Mouse (Mus musculus) intestine, embryonic 16.5 days (tissue): ENCODE data around the gene Tns1. TPM values are rescaled to one million over a fixed set of nuclear protein-coding genes. Genes with fewer than 3 reads are reported as not detected.

Experiments used
- ATAC-seq: fragments of 200-750 bp; cut with Nextera tagmentation; 2 replicates; pipeline ENCODE4 v1.8.0; 2017; ENCODE audit warnings: moderate TSS enrichment, moderate library complexity
- H3K27ac ChIP-seq: fragments of 300-500 bp; sonication (generic); 2 replicates; pipeline ENCODE4 v1.5.1; 2014; ENCODE audit warnings: mild to moderate bottlenecking, low read length
- H3K27me3 ChIP-seq: fragments of 300-500 bp; sonication (generic); replicated peaks from 2 replicates; pipeline ENCODE4 v1.6.1; 2014; ENCODE audit warnings: low read length, control low read depth, mixed read lengths; ENCODE audit not compliant: control insufficient read depth, insufficient read depth
- H3K36me3 ChIP-seq: fragments of 300-500 bp; sonication (generic); 2 replicates; pipeline ENCODE4 v1.6.1; 2014; ENCODE audit warnings: low read length, control low read depth; ENCODE audit not compliant: control insufficient read depth, insufficient read depth
- H3K4me1 ChIP-seq: fragments of 300-500 bp; sonication (generic); 2 replicates; pipeline ENCODE4 v1.6.1; 2014; ENCODE audit warnings: low read length, control low read depth, mixed read lengths; ENCODE audit not compliant: control insufficient read depth, insufficient read depth
- H3K4me2 ChIP-seq: fragments of 300-500 bp; sonication (generic); 2 replicates; pipeline ENCODE4 v1.6.1; 2014; ENCODE audit warnings: low read depth, low read length, control low read depth
- H3K4me3 ChIP-seq: fragments of 300-500 bp; sonication (generic); 2 replicates; pipeline ENCODE4 v1.5.1; 2014; ENCODE audit warnings: mild to moderate bottlenecking, low read length
- H3K9ac ChIP-seq: fragments of 300-500 bp; sonication (generic); 2 replicates; pipeline ENCODE4 v1.6.1; 2014; ENCODE audit warnings: low read depth, low read length
- H3K9me3 ChIP-seq: fragments of 300-500 bp; sonication (generic); 2 replicates; pipeline ENCODE4 v1.6.1; 2016; ENCODE audit warnings: low read length, control low read depth; ENCODE audit not compliant: control insufficient read depth
- WGBS: fragments of 180-500 bp; shearing (Covaris S2); extraction: QIAGEN DNeasy Blood & Tissue Kit; methylation state at CpG from one replicate; pipeline ENCODE4 v1.1.7; 2014; 5-methylcytosine and 5-hydroxymethylcytosine counted together
- polyA plus RNA-seq: library from polyadenylated mRNA; unstranded; fragments of >200 nt; fragmentation: Nextera tagmentation; extraction: Ambion mirVana; gene quantifications from 2 replicates; pipeline ENCODE4 v1.2.1, GENCODE M21; 2015

Tns1 gene
- polyA plus RNA-seq, 1 experiment from 2014 or later = 20.2 TPM

- Histone ChIP-seq H3K4me2 (no peak overlapping the region), H3K9ac (no peak overlapping the region), H3K27me3 (no peaks in the 10 kb centered on the region), H3K27ac (no peak overlapping the region), H3K4me3 (no peak overlapping the region), H3K4me1 (peaks cover 7% of the 10 kb centered on the region), H3K36me3 (no peaks in the 10 kb centered on the region), H3K9me3 (no peaks in the 10 kb centered on the region)
- WGBS = 55% methylated on average over 2 of the region's 2 CpGs
- ATAC-seq = no peak
Measured at GRCm38 (mm10) chr1:73909191-73909983, 214.9 kb downstream of the Tns1 start.

- ATAC-seq = no peak
- H3K27me3 ChIP-seq = no peaks in the 10 kb centered on the region
- WGBS = 75% methylated on average over 13 of the region's 13 CpGs
- H3K4me1 ChIP-seq = no peaks in the 10 kb centered on the region
- H3K36me3 ChIP-seq = no peaks in the 10 kb centered on the region
- H3K9me3 ChIP-seq = no peaks in the 10 kb centered on the region
- no peak overlapping the region for H3K27ac ChIP-seq
- no peak overlapping the region for H3K4me3 ChIP-seq
- H3K9ac ChIP-seq = no peak overlapping the region
- H3K4me2 ChIP-seq = no peak overlapping the region
Measured at GRCm38 (mm10) chr1:73908081-73908960, 215.9 kb downstream of the Tns1 start.

GRCm38 (mm10) chr1:73907166-73907565 is 217.1 kb downstream of the Tns1 start:
- H3K27me3 ChIP-seq = no peaks in the 10 kb centered on the region
- no peak overlapping the region for H3K4me3 ChIP-seq
- ATAC-seq = no peak
- no peaks in the 10 kb centered on the region for H3K4me1 ChIP-seq
- no peaks in the 10 kb centered on the region for H3K9me3 ChIP-seq
- H3K27ac ChIP-seq = no peak overlapping the region
- H3K4me2 ChIP-seq = no peak overlapping the region
- H3K36me3 ChIP-seq = no peaks in the 10 kb centered on the region
- H3K9ac ChIP-seq = no peak overlapping the region
- 93% methylated on average over 28 of the region's 28 CpGs for WGBS

GRCm38 (mm10) chr1:73906376-73906775 is 217.9 kb downstream of the Tns1 start:
- 47% methylated on average over 6 of the region's 6 CpGs for WGBS
- Histone ChIP-seq H3K9ac (no peak overlapping the region), H3K4me2 (no peak overlapping the region), H3K36me3 (no peaks in the 10 kb centered on the region), H3K27ac (no peak overlapping the region), H3K9me3 (no peaks in the 10 kb centered on the region), H3K4me3 (no peak overlapping the region), H3K27me3 (no peaks in the 10 kb centered on the region), H3K4me1 (no peaks in the 10 kb centered on the region)
- ATAC-seq = no peak

GRCm38 (mm10) chr1:73905811-73906190 is 218.4 kb downstream of the Tns1 start:
- no peak overlapping the region for H3K27ac ChIP-seq
- H3K9me3 ChIP-seq = no peaks in the 10 kb centered on the region
- H3K4me1 ChIP-seq = no peaks in the 10 kb centered on the region
- no peak overlapping the region for H3K4me3 ChIP-seq
- no peak for ATAC-seq
- WGBS = 58% methylated on average over 5 of the region's 5 CpGs
- H3K27me3 ChIP-seq = no peaks in the 10 kb centered on the region
- H3K9ac ChIP-seq = no peak overlapping the region
- H3K4me2 ChIP-seq = no peak overlapping the region
- no peaks in the 10 kb centered on the region for H3K36me3 ChIP-seq

GRCm38 (mm10) chr1:73905111-73905810 is 219.0 kb downstream of the Tns1 start:
- H3K4me2 ChIP-seq = no peak overlapping the region
- H3K36me3 ChIP-seq = no peaks in the 10 kb centered on the region
- WGBS = 48% methylated on average over 10 of the region's 10 CpGs
- H3K4me3 ChIP-seq = no peak overlapping the region
- no peaks in the 10 kb centered on the region for H3K9me3 ChIP-seq
- no peaks in the 10 kb centered on the region for H3K4me1 ChIP-seq
- no peak for ATAC-seq
- no peak overlapping the region for H3K27ac ChIP-seq
- no peak overlapping the region for H3K9ac ChIP-seq
- no peaks in the 10 kb centered on the region for H3K27me3 ChIP-seq

- Histone ChIP-seq H3K4me1 (no peaks in the 10 kb centered on the region), H3K27ac (no peak overlapping the region), H3K36me3 (no peaks in the 10 kb centered on the region), H3K4me2 (no peak overlapping the region), H3K4me3 (no peak overlapping the region), H3K9me3 (no peaks in the 10 kb centered on the region), H3K9ac (no peak overlapping the region), H3K27me3 (no peaks in the 10 kb centered on the region)
- WGBS = 92% methylated on average over 8 of the region's 8 CpGs
- no peak for ATAC-seq
Measured at GRCm38 (mm10) chr1:73904641-73905040, 219.6 kb downstream of the Tns1 start.

GRCm38 (mm10) chr1:73903035-73903434 is 221.2 kb downstream of the Tns1 start:
- H3K4me2 ChIP-seq = no peak overlapping the region
- 86% methylated on average over 5 of the region's 5 CpGs for WGBS
- no peak for ATAC-seq

More at GRCm38 (mm10) chr1:73903035-73903434, 221.2 kb downstream of the Tns1 start:
- no peaks in the 10 kb centered on the region for H3K36me3 ChIP-seq
- no peaks in the 10 kb centered on the region for H3K9me3 ChIP-seq
- no peak overlapping the region for H3K4me3 ChIP-seq
- no peaks in the 10 kb centered on the region for H3K4me1 ChIP-seq
- no peak overlapping the region for H3K9ac ChIP-seq
- no peak overlapping the region for H3K27ac ChIP-seq
- H3K27me3 ChIP-seq = no peaks in the 10 kb centered on the region
